Mouse (Mus musculus) heart, postnatal 4 days (tissue): ENCODE results near the gene Hoxb2. TPM values are rescaled to one million over a fixed set of nuclear protein-coding genes. Genes with fewer than 3 reads are reported as not detected.

ENCODE experiments used
- DNase-seq: peaks from one replicate; pipeline ENCODE4 v3.0.0; 2021
- total RNA-seq, 2 experiments: library from RNA; stranded (reverse); gene quantifications; 2 replicates each; pipeline ENCODE4 v1.2.3; 2021

Gene Hoxb2
- total RNA-seq, 2 experiments from 2014 or later: 1.3 to 2.2 TPM

GRCm38 (mm10) chr11:96336597-96336996 lies 13.7 kb upstream of the Hoxb2 start:
- DNase-seq: no peak

- DNase-seq: no peak
These were observed 13.3 kb upstream of the Hoxb2 start for GRCm38 (mm10) chr11:96337026-96337425.

- no peak for DNase-seq
These were observed 11.1 kb upstream of the Hoxb2 start for GRCm38 (mm10) chr11:96338957-96339855.

GRCm38 (mm10) chr11:96340698-96341365 lies 9.5 kb upstream of the Hoxb2 start:
- DNase-seq: no peak

GRCm38 (mm10) chr11:96341701-96342575 lies 8.4 kb upstream of the Hoxb2 start:
- peak; percentile 47 for DNase-seq

GRCm38 (mm10) chr11:96342576-96342930 lies 7.8 kb upstream of the Hoxb2 start:
- DNase-seq: no peak

- no peak for DNase-seq
These were observed 7.0 kb upstream of the Hoxb2 start for GRCm38 (mm10) chr11:96343206-96343745.

- DNase-seq: no peak
These were observed 6.1 kb upstream of the Hoxb2 start for GRCm38 (mm10) chr11:96344061-96344877.

- no peak for DNase-seq
These were observed 5.5 kb upstream of the Hoxb2 start for GRCm38 (mm10) chr11:96344878-96345159.

GRCm38 (mm10) chr11:96345220-96345892 lies 5.0 kb upstream of the Hoxb2 start:
- DNase-seq: no peak

GRCm38 (mm10) chr11:96345893-96346806 lies 4.2 kb upstream of the Hoxb2 start:
- no peak for DNase-seq

GRCm38 (mm10) chr11:96346916-96347520 lies 3.3 kb upstream of the Hoxb2 start:
- no peak for DNase-seq

GRCm38 (mm10) chr11:96347717-96348116 lies 2.6 kb upstream of the Hoxb2 start:
- no peak for DNase-seq

- DNase-seq: no peak
These were observed 2.0 kb upstream of the Hoxb2 start for GRCm38 (mm10) chr11:96348141-96348928.

- DNase-seq: no peak
These were observed 1.3 kb upstream of the Hoxb2 start for GRCm38 (mm10) chr11:96348988-96349387.

- no peak for DNase-seq
These were observed 609 bp upstream of the Hoxb2 start for GRCm38 (mm10) chr11:96349491-96350340.

GRCm38 (mm10) chr11:96350791-96351190 lies 466 bp downstream of the Hoxb2 start:
- DNase-seq: no peak

- no peak for DNase-seq
These were observed 987 bp downstream of the Hoxb2 start for GRCm38 (mm10) chr11:96351312-96351711.
